Mouse (Mus musculus) E14TG2a.4 (cell line): Measurements from ENCODE around the gene Nf1.

Experiments used
- H3K27me3 ChIP-seq: 2 replicates; pipeline ENCODE4 v1.6.1; 2014; ENCODE audit warnings: low read length, control low read depth; ENCODE audit not compliant: insufficient read depth
- H3K36me3 ChIP-seq: 2 replicates; pipeline ENCODE4 v1.6.1; 2014; ENCODE audit warnings: low read length, control low read depth; ENCODE audit not compliant: insufficient read depth
- H3K4me1 ChIP-seq: replicated peaks from 2 replicates; pipeline ENCODE4 v1.6.1; 2014; ENCODE audit warnings: low read depth, low read length, control low read depth
- H3K4me3 ChIP-seq: replicated peaks from 2 replicates; pipeline ENCODE4 v1.5.1; 2014; ENCODE audit warnings: mild to moderate bottlenecking, low read length
- H3K9me3 ChIP-seq: 2 replicates; pipeline ENCODE4 v1.6.1; 2014; ENCODE audit warnings: low read length, control low read depth
- CTCF ChIP-seq: conservative IDR thresholded peaks from 2 replicates; pipeline ENCODE4 v1.5.1; 2014; ENCODE audit warnings: low read length
- NANOG ChIP-seq: IDR thresholded peaks from 2 replicates; pipeline ENCODE4 v1.6.1; 2014; ENCODE audit warnings: borderline replicate concordance, low read length, mixed read lengths
- POU5F1 ChIP-seq: IDR thresholded peaks from 2 replicates; pipeline ENCODE4 v1.6.1; 2014; ENCODE audit warnings: low read length, borderline replicate concordance

Gene Nf1

GRCm38 (mm10) chr11:79316807-79317345 is 22.6 kb upstream of the Nf1 start:
- TF ChIP-seq NANOG: no peak
- TF ChIP-seq POU5F1: no peak
- no peak for TF ChIP-seq CTCF
- Histone ChIP-seq H3K4me3 (no peak overlapping the region), H3K4me1 (peaks cover 10% of the 10 kb centered on the region), H3K27me3 (0 out of 2 replicates have a peak, but pooled peaks cover 10% of the 10 kb centered on the region), H3K36me3 (no peaks in the 10 kb centered on the region), H3K9me3 (no peaks in the 10 kb centered on the region)

- Histone ChIP-seq H3K9me3 (no peaks in the 10 kb centered on the region), H3K27me3 (0 out of 2 replicates have a peak, but pooled peaks cover 10% of the 10 kb centered on the region), H3K4me1 (peaks cover 33% of the 10 kb centered on the region), H3K4me3 (no peak overlapping the region), H3K36me3 (no peaks in the 10 kb centered on the region)
- TF ChIP-seq NANOG (no peak), POU5F1 (no peak), CTCF (no peak)
Measured at GRCm38 (mm10) chr11:79319807-79320206, 19.7 kb upstream of the Nf1 start.

- H3K9me3 ChIP-seq: no peaks in the 10 kb centered on the region
- 0 out of 2 replicates have a peak, but pooled peaks cover 6% of the 10 kb centered on the region for H3K27me3 ChIP-seq
- TF ChIP-seq CTCF (no peak), POU5F1 (no peak), NANOG (no peak)
- peaks cover 48% of the 10 kb centered on the region for H3K4me1 ChIP-seq
- H3K36me3 ChIP-seq: no peaks in the 10 kb centered on the region
- H3K4me3 ChIP-seq: 0 out of 2 replicates have a peak overlapping the region, but pooled peaks have one; percentile 10
Measured at GRCm38 (mm10) chr11:79323985-79324685, 15.4 kb upstream of the Nf1 start.

GRCm38 (mm10) chr11:79325663-79326062 is 13.8 kb upstream of the Nf1 start:
- peaks cover 9% of the 10 kb centered on the region; the same call in 1 of the 2 replicates for H3K27me3 ChIP-seq
- peaks cover 42% of the 10 kb centered on the region for H3K4me1 ChIP-seq
- no peaks in the 10 kb centered on the region for H3K36me3 ChIP-seq
- no peak for TF ChIP-seq NANOG
- no peak for TF ChIP-seq CTCF
- TF ChIP-seq POU5F1: no peak
- no peaks in the 10 kb centered on the region for H3K9me3 ChIP-seq
- H3K4me3 ChIP-seq: no peak overlapping the region

- H3K9me3 ChIP-seq: no peaks in the 10 kb centered on the region
- peaks cover 42% of the 10 kb centered on the region for H3K4me1 ChIP-seq
- TF ChIP-seq CTCF (no peak), NANOG (peak; percentile 61; the same call in 1 of the 2 replicates)
- peaks cover 19% of the 10 kb centered on the region for H3K27me3 ChIP-seq
- no peak overlapping the region for H3K4me3 ChIP-seq
- H3K36me3 ChIP-seq: no peaks in the 10 kb centered on the region
Measured at GRCm38 (mm10) chr11:79327106-79327505, 12.4 kb upstream of the Nf1 start.

GRCm38 (mm10) chr11:79328060-79328459 is 11.4 kb upstream of the Nf1 start:
- no peak overlapping the region for H3K4me3 ChIP-seq
- H3K9me3 ChIP-seq: no peaks in the 10 kb centered on the region
- H3K36me3 ChIP-seq: no peaks in the 10 kb centered on the region
- peaks cover 26% of the 10 kb centered on the region for H3K27me3 ChIP-seq
- no peak for TF ChIP-seq NANOG
- TF ChIP-seq CTCF: no peak
- TF ChIP-seq POU5F1: no peak
- peaks cover 37% of the 10 kb centered on the region for H3K4me1 ChIP-seq

GRCm38 (mm10) chr11:79329585-79329984 is 9.9 kb upstream of the Nf1 start:
- TF ChIP-seq POU5F1: no peak
- TF ChIP-seq NANOG: no peak
- no peak for TF ChIP-seq CTCF

GRCm38 (mm10) chr11:79335077-79335476 is 4.4 kb upstream of the Nf1 start:
- TF ChIP-seq CTCF (no peak), POU5F1 (no peak), NANOG (no peak)
- Histone ChIP-seq H3K9me3 (peaks cover 4% of the 10 kb centered on the region), H3K36me3 (no peaks in the 10 kb centered on the region), H3K4me1 (peaks cover 9% of the 10 kb centered on the region), H3K4me3 (no peak overlapping the region), H3K27me3 (peaks cover 46% of the 10 kb centered on the region)

More at GRCm38 (mm10) chr11:79329585-79329984, 9.9 kb upstream of the Nf1 start:
- Histone ChIP-seq H3K36me3 (no peaks in the 10 kb centered on the region), H3K4me3 (no peak overlapping the region), H3K27me3 (peaks cover 26% of the 10 kb centered on the region), H3K4me1 (peaks cover 21% of the 10 kb centered on the region), H3K9me3 (no peaks in the 10 kb centered on the region)

GRCm38 (mm10) chr11:79336722-79337267 is 2.7 kb upstream of the Nf1 start:
- Histone ChIP-seq H3K36me3 (no peaks in the 10 kb centered on the region), H3K4me1 (peaks cover 21% of the 10 kb centered on the region)
- TF ChIP-seq NANOG (no peak), CTCF (peak; percentile 70), POU5F1 (no peak)

More at GRCm38 (mm10) chr11:79336722-79337267, 2.7 kb upstream of the Nf1 start:
- H3K27me3 ChIP-seq: peaks cover 30% of the 10 kb centered on the region
- peaks cover 4% of the 10 kb centered on the region for H3K9me3 ChIP-seq
- H3K4me3 ChIP-seq: no peak overlapping the region
